Mouse (Mus musculus): Measurements from ENCODE around the gene Plekhg6.

Gene Plekhg6

DNA sequence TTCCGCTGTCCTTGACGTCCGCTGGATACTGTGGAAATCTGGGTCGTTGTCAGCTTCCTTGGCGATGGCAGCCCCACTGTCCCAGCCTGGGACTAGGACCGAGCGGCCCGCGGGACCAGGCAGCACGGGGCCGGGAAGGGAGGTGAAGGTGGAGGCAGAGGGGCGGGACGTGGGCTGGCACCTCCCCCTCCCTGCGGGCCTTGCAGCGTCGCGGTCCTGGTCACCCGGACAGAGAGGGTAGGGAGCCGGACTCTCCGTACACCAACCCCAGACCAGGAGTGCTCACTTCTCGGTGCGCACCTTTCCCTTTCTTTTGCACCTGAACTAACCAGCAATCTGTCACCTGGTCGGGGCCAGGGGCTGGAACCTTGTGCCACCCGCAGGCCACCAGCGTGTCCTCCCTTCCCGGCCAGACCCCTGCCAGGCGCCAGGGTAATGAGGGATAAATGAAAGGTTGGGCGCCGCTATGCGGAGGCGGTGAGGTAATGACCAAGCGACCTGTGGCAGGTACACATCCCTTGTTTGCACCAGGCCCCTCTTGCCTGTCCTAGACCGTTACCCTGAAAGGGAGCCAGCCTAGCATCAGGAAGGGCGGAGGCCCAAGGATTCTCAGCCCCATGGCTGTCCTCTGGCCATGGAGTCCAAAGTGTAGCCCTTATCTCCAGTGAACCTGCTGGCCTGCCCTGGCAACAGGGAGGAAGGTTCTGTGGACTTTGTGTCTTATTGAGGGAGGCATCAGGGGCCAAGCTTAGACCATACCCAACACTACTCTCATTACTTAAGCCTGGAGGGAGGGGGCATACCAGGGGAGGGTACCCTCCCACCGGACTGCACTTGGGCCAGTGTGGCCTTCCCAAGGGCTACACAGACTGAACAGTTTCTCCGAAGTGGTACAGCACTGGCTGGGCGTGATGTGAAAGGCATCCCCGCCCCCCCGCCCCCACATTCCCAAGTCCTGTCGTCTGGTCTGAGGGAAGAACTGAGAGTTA lies at the start of gene Plekhg6:
Gene Plekhg6, minus strand, starts transcription at position 422 of the 989 bp plus-strand sequence.
- DNase-seq (ENCODE audit: extremely low spot score, low spot score): no peak

DNA sequence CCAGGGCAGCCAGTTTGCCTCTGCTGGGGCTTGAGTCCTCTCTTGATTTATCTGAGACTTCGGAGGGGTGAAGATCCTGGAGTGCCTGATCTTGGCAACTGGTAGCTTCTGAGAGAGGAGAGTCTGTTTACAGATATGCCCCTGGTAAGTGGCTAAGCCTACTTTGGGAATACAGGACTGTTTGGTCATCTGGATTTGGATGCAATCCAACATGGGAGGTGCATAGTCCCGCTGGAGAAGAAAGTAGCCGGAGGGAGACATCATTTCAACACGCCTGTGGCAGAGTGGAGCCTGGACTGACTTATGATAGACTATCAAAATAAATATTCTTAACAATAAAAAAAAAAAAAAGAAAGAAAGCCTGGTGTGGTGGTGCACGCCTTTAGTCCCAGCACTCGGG lies 49.1 kb upstream of the Plekhg6 start:
- DNase-seq (ENCODE audit: extremely low spot score, low spot score): no peak

DNA sequence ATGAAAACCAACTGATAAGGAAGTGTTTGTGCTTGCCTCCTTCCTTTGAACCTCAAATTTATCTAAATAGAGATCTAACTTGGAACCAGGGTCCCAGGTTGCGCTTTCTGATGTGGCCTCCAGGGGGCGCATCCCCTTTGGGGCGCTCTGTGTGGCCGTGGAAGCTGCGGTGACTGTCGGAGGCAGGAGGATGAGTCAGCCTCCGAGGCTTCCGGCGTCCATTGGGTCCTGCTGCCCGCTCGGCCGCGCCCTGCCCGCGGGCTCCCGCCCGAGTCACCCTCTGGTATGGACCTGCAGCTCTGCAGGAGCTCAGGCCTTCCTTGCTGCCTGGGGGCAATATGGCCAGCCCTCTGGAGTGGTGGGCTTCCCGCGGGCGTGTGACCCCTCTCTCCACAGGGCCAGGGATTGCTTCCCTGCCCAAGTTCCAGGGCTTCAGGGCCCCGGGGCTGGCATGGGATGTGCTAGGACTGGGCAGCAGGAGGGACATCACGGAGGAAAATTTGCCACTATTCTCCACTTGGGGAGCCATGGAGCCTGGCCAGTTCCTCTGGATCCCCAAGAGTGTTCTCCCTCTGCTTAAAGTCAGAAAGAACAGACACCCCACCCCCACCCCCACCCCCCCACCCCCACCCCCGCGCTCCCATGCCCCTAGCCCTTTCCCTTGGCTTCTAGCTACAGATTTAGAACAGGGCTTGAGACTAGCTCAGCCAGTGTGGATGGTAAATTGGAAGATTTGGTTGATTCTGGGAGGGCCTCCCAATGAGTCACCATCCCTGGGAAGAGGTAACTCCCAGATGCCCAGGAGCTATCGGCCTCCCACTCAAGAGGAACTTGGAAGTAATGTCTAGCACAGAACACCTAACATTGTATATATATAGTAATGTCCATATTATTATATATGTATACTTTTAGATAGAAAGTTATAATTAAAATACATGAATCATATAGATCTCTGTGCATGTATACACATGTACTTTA lies 46.1 kb upstream of the Plekhg6 start:
- peak; percentile 91 for DNase-seq (ENCODE audit: extremely low spot score, low spot score)

DNA sequence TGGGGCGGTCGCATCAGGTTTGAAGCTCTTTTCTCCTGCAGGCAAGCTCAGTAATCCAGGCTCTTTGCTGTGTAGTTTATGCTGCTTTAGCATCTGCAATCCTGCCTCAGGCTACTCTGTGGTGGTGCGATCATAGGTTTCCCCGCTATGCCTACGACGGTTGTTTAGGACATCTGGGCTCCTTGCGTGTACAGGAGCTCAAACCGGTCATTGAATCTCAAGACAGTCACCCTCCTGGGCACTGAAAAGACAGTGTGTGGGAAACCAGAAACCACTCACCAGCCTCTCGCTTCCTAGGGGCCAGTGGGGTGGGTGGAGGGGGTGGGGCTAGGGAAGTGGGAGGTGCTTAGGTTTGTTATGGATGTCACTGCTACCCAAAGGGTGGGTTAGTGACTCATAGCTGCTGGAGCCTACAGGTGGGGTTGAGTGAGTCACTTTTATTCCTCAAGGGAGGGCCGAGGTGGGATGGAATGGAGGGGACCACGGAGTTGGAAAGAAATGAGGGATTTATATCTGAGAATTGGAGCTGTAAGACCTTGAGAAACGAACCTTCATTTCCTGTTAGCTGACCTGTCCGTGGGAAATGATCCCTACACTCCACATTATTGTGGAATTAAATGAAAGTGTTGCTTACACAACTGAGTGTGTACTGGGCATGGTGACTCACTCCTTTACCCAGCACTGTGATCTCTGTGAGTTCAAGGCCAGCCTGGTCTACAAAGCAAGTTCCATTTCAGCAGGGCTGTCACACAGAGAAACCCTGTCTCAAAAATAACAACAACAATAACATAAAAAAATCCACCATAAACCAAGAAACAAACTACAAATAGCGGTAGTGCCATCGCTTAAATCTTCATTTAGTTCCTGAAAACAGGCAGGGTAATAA lies 44.9 kb upstream of the Plekhg6 start:
- no peak for DNase-seq (ENCODE audit: extremely low spot score, low spot score)

DNA sequence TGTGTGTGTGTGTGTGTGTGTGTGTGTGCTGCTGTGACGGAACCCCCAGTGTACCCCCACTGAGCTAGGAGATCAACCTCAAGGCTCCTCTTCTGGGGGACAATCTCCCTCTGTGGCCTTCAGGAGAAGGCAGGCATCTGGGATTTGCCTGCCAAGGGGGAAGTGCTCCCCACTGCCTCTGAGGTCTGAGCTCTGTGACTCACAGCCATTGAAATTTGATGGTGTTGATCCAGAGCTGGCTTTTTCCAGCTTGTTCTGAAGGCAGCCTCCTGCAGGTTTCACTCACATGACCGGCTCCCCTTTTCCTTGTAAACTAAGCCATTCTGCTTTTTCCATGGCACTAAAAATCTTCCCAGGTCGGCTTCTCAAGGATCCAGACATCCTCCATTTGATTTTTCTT lies 43.6 kb upstream of the Plekhg6 start:
- no peak for DNase-seq (ENCODE audit: extremely low spot score, low spot score)

DNA sequence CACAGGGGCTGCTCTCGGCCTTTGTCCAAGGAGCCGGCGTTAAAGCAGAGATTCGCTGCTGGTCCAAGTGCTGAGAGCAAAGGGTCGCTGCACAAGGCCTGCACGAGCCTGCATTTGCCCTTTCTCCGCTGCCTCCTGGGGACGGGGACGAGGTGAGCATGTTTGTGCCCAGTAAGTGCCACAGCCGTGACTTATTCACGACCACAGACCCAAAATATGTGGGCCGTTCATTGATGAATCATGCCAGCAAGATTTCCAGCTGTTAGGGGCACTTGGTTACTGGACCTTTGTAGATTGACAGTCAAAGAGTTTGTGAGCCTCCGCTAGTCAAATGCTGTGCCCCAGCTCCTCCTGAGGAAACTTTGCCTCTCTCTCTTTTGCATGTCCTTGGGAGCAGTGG lies 42.9 kb upstream of the Plekhg6 start:
- DNase-seq (ENCODE audit: extremely low spot score, low spot score): no peak

DNA sequence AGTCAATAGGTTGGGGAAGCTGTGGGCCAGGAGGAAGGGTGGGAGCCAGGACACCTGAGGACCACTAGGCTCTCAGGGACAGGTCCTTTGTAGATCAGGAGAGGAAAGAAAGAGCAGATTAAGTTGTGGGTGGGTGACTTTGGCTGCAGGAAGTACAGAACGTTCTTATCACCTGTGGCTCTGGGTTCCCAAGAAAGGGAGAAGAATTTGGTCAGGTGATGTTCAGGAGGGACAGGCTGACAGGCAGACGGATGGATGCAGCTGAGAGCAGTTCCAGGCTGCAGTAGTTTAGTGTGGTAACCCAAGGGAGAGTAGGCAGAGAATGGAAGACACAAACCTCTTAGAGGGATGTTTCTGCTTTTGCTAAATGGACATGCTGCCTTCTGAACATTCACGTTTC lies 42.5 kb upstream of the Plekhg6 start:
- no peak for DNase-seq (ENCODE audit: extremely low spot score, low spot score)

DNA sequence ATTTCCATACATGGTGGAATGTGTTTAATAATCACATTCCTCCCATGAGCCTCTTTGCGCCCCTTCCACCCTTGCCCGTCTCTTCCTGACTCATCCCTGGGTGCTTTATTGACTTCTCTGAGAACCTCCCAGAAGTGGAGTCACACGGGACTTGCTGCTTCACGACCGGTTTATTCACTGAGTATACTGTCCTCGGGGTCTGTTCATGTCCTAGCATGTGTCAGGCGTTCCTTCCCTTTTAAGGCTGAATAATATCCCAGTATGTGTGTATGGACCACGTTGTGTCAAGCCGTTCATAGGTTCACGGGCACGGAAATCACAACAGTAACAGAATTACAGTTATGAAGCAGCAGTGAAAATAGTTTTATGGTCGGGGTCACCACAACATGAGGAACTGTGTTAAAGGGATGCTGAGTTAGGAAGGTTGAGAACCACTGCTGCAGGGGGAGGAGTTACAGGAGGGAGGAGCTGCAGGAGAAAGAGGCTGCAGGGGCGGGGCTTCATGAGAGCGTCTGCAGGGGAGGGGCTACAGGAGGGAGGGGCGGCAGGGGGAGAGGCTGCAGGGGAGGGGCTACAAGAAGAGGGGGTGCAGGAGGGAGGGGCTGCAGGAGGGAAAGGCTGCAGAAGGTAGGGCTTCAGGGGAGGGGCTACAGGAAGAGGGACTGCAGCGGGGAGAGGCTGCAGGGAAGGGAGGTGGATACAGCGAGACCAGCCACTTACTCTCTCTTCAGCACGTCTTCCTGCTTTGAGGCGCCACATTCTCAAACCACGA lies 41.6 kb upstream of the Plekhg6 start:
- peak; percentile 71 for DNase-seq (ENCODE audit: extremely low spot score, low spot score)

DNA sequence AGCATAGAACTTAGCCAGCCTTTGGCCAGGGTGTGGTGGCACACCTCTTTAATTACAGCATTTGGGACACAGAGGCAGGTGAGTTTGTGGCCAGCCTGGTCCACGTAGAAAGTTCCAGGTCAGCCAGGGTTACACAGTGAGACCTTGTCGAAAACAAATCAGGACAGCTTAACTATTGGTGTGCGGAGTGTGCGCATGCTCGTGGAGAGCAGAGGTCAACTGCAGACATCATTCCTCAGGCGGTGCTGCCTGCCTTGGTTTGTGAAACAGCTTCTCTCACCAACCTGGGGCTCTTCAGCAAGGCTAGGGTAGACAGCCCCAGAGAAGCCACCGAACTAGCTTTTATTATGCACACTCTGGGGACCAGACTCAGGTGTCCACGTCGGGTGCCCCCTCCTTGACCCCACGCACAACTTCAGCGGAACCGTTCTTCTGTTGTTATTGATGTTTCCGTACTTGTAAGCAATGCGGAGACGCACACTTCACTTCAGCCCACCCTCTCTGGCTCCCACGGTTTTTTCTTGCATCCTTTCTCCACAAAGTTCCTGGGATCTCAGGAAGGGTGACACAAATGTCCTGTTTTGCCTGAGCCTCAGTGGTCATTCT lies 40.0 kb upstream of the Plekhg6 start:
- no peak for DNase-seq (ENCODE audit: extremely low spot score, low spot score)

DNA sequence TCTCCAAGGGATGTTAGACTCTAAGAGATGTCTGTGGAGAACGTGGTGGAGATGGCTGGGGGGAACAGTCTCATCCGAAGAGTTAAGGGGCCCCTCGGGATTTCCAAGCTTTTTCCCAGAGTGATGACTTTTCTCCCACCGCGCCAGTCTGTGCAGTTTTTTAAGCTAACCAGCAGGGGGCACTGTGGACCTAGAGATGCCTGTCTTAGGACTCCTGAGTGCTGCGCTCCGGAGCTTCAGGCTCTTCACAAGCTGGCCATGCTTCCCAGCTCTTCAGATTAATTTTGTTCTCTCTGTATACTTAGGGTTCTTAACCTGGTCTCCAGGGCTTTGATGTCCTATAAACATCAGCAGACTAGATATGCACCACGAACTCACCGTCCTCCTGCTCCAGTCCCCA lies 38.2 kb upstream of the Plekhg6 start:
- DNase-seq (ENCODE audit: extremely low spot score, low spot score): peak; percentile 85

DNA sequence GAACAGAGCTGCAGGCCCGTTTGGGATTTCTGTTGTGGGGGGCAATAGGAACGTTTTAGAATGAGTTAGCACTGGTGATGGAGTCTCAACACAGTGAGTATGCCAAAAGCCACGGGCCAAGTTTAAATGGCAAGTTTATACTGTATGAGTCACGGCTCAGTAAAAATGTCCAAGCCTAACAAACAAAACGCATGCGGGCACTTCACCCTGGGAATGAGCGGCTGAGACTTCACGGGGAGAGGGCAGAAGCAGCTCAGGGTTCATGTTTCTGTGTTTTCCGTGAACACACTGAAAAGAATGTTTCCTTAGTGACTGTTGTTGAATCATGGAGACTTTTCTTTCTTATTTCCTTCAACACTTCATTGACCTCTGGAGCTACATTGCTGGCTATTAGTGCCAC lies 32.7 kb upstream of the Plekhg6 start:
- no peak for DNase-seq (ENCODE audit: extremely low spot score, low spot score)

DNA sequence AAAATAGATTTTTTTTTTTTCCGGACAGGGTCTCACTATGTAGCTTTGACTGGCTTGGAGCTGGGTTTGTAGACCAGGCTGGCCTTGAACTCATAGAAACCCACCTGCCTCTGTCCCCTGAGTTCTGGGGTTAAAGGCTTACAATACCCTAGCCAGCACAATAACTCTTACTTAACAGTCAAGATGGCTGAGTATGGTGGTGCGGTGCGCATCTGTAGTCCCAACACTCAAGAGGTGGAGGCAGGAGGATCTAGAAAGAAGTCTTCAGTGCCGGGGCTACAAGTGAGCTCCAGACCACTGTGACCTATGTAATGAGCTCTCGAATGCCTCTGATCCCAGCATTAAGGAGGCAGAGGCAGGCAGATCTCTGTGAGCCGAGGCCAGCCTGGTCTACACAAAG lies 31.1 kb upstream of the Plekhg6 start:
- no peak for DNase-seq (ENCODE audit: extremely low spot score, low spot score)

DNA sequence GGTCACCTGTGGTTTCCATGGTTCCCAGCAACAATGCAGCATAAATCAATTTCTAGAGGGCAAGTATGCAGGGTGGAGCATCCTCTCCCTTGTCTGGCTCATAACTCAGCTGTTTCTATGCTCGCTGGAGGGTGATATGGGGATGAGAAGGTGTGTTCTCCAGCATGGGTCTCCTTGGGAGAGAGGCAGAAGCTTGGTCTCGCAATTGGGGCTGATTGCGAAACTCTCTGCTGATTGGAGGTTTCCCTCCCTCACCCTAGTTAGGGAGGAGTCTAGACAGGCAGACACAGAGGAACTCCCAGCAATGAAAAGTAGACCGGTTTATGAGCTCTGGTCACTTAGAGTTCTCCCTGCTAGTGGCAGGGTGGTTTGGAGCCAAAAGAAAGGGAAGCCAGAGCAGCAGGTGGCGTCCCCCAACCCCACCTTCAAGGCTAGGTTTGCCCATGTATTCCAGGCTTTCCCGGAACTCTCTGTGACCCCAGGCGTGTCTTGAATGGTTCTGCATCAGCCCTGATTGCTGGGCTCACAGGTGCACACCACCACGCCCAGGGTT lies 30.5 kb upstream of the Plekhg6 start:
- no peak for DNase-seq (ENCODE audit: extremely low spot score, low spot score)

DNA sequence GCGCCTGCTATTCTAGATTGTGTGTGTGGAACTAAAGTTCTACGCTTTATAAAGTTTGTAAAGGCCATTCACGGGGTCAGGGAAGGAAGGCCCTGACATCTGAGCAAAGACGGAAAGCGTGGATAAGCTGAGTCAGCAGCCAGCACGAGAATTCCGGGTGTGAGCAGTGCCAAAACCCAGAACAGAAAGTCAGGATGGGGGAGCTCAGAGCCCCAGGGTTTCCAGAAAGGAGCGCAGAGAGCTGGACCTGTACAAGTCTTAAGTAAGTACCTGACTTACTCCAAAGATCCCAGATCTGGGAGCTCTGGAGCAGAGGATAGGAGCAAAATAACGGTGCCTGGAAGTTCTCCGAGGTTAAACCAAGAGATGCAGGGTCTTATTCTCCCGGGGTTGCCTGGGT lies 30.0 kb upstream of the Plekhg6 start:
- DNase-seq (ENCODE audit: extremely low spot score, low spot score): no peak

DNA sequence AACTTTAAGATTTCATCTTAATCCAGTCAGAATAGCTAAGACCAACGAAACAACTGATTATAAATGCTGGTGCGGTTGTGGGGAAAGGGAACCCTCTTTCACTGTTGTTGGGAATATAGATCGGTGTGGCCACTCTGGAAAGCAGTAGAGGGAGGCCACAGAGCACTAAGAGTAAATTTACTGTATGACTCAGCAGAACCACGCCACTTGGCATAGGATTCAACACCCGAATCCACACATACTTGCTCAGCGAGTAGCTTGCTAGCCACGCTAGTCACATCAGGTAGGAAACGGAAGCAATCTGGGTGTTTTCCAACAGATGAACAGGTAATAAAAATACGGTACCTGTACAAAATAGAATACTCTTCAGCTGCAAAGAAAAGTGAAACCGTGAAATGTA lies 27.1 kb upstream of the Plekhg6 start:
- DNase-seq (ENCODE audit: extremely low spot score, low spot score): no peak

DNA sequence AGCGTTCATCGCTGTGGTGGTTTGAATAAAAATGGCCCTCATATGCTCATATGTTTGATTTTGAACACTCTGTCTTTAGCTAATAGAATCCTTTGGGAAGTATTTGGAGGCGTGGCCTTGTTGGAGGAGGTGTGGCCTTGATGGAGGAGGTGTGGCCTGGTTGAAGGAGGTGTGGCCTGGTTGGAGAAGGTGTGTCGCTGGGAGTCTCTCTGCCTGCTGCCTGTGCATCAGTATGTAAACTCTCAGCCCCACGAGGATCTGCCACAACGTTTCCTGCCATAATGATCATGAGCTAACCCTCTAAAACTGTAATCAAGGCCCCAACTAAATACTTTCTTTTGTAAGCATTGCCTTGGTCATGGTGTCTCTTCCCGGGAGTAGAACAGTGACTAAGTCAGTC lies 26.6 kb upstream of the Plekhg6 start:
- no peak for DNase-seq (ENCODE audit: extremely low spot score, low spot score)

DNA sequence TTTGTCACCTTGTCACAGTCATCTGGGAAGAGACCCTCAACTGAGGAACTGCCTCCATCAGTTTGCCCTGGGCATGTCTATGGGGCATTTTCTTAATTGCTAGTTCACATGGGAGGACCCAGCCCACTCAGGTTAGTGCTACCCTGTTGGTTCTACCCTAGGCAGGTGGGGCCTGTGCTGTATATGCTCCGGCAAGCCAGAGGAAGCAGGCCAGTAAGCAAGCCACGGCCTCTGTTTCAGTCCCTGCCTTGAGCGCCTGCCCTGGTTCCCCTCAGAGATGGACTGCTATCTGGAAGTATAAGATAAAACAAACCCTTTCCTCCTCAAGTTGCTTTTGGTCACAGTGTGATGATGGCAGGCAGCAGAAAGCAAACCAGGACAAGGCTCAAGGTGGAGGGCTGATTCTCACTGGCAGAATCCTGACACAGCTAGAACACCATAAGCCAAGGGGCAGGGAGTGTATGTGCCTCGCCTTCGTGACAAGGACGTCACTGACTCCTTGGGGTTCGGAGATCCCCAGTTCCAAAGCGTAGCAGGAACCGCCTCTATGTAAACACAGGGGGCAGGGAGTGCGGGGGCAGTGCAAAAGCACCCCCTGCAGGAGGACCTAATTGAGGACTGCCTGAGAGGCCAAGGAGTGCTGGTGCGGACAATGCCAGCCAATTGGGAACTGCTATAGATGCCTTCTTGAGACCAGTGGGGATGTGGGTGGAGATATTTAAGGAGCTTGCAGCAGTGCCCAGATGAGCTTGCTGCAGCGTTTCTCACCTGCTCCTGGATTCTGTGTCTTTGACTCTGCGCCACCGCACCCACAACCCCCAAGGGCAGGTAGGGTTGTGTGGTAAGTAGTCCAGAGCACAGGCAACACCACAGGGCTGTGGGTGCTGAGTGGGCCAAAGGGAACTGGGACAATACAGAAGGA lies 25.1 kb upstream of the Plekhg6 start:
- DNase-seq (ENCODE audit: extremely low spot score, low spot score): no peak

DNA sequence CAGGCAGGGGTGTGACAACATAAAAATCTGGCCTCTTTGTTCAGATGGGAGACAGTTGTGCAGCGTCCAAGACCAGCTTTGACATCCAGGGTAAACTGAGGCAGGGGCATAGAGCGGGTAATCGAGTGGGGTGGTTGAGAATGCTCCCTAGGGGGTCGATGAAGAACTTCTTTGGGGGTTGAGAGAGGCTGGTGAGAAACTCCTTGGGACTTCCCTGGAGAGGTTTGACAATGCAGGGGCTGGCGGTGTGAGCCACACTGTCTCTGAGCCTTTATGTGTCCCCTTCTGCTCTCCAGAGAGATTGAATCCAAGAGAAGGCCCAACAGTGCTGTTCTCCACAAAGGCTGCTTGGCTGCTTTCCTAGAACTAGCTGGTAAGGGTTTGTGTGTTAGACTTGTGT lies 9.3 kb upstream of the Plekhg6 start:
- no peak for DNase-seq (ENCODE audit: extremely low spot score, low spot score)
